Mouse (Mus musculus) lung, postnatal 0 days (tissue): Measurements from ENCODE around the gene Bpifb9b. TPM values are rescaled to one million over a fixed set of nuclear protein-coding genes. Genes with fewer than 3 reads are reported as not detected.
"Not testable (repeated sequence)": the region's sequence is repeated elsewhere in the genome, so short reads cannot be mapped to it uniquely, and the experiment has no call there.

Source experiments
- ATAC-seq: fragments of 200-750 bp; cut with Nextera tagmentation; 2 replicates; pipeline ENCODE4 v1.8.0; 2017; ENCODE audit warnings: moderate library complexity
- DNase-seq: peaks from one replicate; pipeline ENCODE4 v3.0.0-alpha.2; 2016; ENCODE audit warnings: low spot score
- H3K27ac ChIP-seq: fragments of 300-500 bp; sonication (generic); 2 replicates; pipeline ENCODE4 v1.5.1; 2014; ENCODE audit warnings: antibody characterized with exemption, mild to moderate bottlenecking, low read length, mixed read lengths
- H3K27me3 ChIP-seq: fragments of 300-500 bp; sonication (generic); replicated peaks from 2 replicates; pipeline ENCODE4 v1.6.1; 2014; ENCODE audit warnings: low read length, mixed read lengths; ENCODE audit not compliant: insufficient read depth
- H3K36me3 ChIP-seq: fragments of 300-500 bp; sonication (generic); 2 replicates; pipeline ENCODE4 v1.6.1; 2014; ENCODE audit warnings: low read length, mixed read lengths; ENCODE audit not compliant: insufficient read depth
- H3K4me1 ChIP-seq: fragments of 300-500 bp; sonication (generic); 2 replicates; pipeline ENCODE4 v1.6.1; 2014; ENCODE audit warnings: antibody characterized with exemption, low read depth, low read length, mixed read lengths; ENCODE audit not compliant: insufficient read depth
- H3K4me2 ChIP-seq: fragments of 300-500 bp; sonication (generic); replicated peaks from 2 replicates; pipeline ENCODE4 v1.6.1; 2014; ENCODE audit warnings: low read depth, mild to moderate bottlenecking, low read length, moderate library complexity, mixed read lengths
- H3K4me3 ChIP-seq: fragments of 300-500 bp; sonication (generic); 2 replicates; pipeline ENCODE4 v1.5.1; 2014; ENCODE audit warnings: low read depth, low read length
- H3K9ac ChIP-seq: fragments of 300-500 bp; sonication (generic); replicated peaks from 2 replicates; pipeline ENCODE4 v1.6.1; 2014; ENCODE audit warnings: low read depth, mild to moderate bottlenecking
- H3K9me3 ChIP-seq: fragments of 300-500 bp; sonication (generic); 2 replicates; pipeline ENCODE4 v1.6.1; 2016; ENCODE audit warnings: low read length, mixed read lengths
- CTCF ChIP-seq: IDR thresholded peaks from 2 replicates; pipeline ENCODE4 v1.5.1; 2016; ENCODE audit warnings: antibody characterized with exemption, mild to moderate bottlenecking
- EP300 ChIP-seq: IDR thresholded peaks from 2 replicates; pipeline ENCODE4 v1.6.1; 2016; ENCODE audit warnings: antibody characterized with exemption, mild to moderate bottlenecking, control low read depth
- WGBS: fragments of 180-500 bp; shearing (Covaris S2); extraction: QIAGEN DNeasy Blood & Tissue Kit; methylation state at CpG from one replicate; pipeline ENCODE4 v1.1.7; 2014; 5-methylcytosine and 5-hydroxymethylcytosine counted together
- polyA plus RNA-seq: library from polyadenylated mRNA; unstranded; fragments of >200 nt; fragmentation: Nextera tagmentation; extraction: Ambion mirVana; gene quantifications from 2 replicates; pipeline ENCODE4 v1.2.1, GENCODE M21; 2015

Gene Bpifb9b
- polyA plus RNA-seq: not detected in 2 replicates

- WGBS: 76% methylated on average over 4 of the region's 4 CpGs
- H3K27ac ChIP-seq, H3K27me3 ChIP-seq, DNase-seq, H3K4me1 ChIP-seq, H3K9ac ChIP-seq, H3K36me3 ChIP-seq, H3K9me3 ChIP-seq, ATAC-seq, H3K4me2 ChIP-seq, H3K4me3 ChIP-seq: not testable (repeated sequence)
Measured at GRCm38 (mm10) chr2:154306927-154307326, at the start of gene Bpifb9b. Bpifb9b (plus strand) TSS chr2:154307227.

GRCm38 (mm10) chr2:154257554-154257953, 49.5 kb upstream of the Bpifb9b start, which contains the start of gene Bpifb9a:
Bpifb9a (plus strand) TSS chr2:154257854.
- not testable (repeated sequence) for H3K4me3 ChIP-seq, H3K27me3 ChIP-seq, DNase-seq, H3K36me3 ChIP-seq, ATAC-seq, H3K4me1 ChIP-seq, H3K4me2 ChIP-seq, H3K9ac ChIP-seq, H3K27ac ChIP-seq, H3K9me3 ChIP-seq
- 68% methylated on average over 5 of the region's 5 CpGs for WGBS

GRCm38 (mm10) chr2:154264397-154264796, 42.6 kb upstream of the Bpifb9b start:
- not testable (repeated sequence) for DNase-seq, H3K4me2 ChIP-seq, H3K4me1 ChIP-seq, H3K9ac ChIP-seq, H3K9me3 ChIP-seq, H3K27ac ChIP-seq, H3K27me3 ChIP-seq, H3K4me3 ChIP-seq, H3K36me3 ChIP-seq
- ATAC-seq: 0 out of 2 replicates have a peak, but pooled peaks have one; percentile 23
- WGBS: 80% methylated on average over 3 of the region's 3 CpGs

- ATAC-seq, H3K27me3 ChIP-seq, H3K36me3 ChIP-seq, DNase-seq, H3K4me1 ChIP-seq, H3K9me3 ChIP-seq, H3K27ac ChIP-seq, H3K4me3 ChIP-seq, H3K9ac ChIP-seq, H3K4me2 ChIP-seq: not testable (repeated sequence)
- WGBS: 86% methylated on average over 3 of the region's 3 CpGs
Measured at GRCm38 (mm10) chr2:154291866-154292265, 15.2 kb upstream of the Bpifb9b start.

GRCm38 (mm10) chr2:154292833-154293232, 14.2 kb upstream of the Bpifb9b start:
- Histone ChIP-seq H3K9ac (no peak overlapping the region), H3K4me2 (no peak overlapping the region), H3K36me3 (no peaks in the 10 kb centered on the region), H3K4me1 (no peaks in the 10 kb centered on the region), H3K27ac (no peak overlapping the region), H3K27me3 (no peaks in the 10 kb centered on the region), H3K4me3 (no peak overlapping the region), H3K9me3 (no peaks in the 10 kb centered on the region)
- ATAC-seq (no peak), DNase-seq (no peak)
- 91% methylated on average over 1 of the region's 1 CpGs for WGBS
- TF ChIP-seq EP300: no peak
- peak; percentile 43 for TF ChIP-seq CTCF

GRCm38 (mm10) chr2:154294746-154295145, 12.3 kb upstream of the Bpifb9b start:
- H3K4me3 ChIP-seq, ATAC-seq: not testable (repeated sequence)

GRCm38 (mm10) chr2:154300496-154300895, 6.5 kb upstream of the Bpifb9b start:
- no peak overlapping the region for H3K27ac ChIP-seq
- no peak overlapping the region for H3K4me3 ChIP-seq
- ATAC-seq (peak; percentile 60), DNase-seq (peak; percentile 76)
- TF ChIP-seq CTCF (peak; percentile 92), EP300 (no peak)
- 14% methylated on average over 1 of the region's 1 CpGs for WGBS
- no peaks in the 10 kb centered on the region for H3K36me3 ChIP-seq
- H3K9ac ChIP-seq: no peak overlapping the region
- no peaks in the 10 kb centered on the region for H3K9me3 ChIP-seq
- no peaks in the 10 kb centered on the region for H3K27me3 ChIP-seq
- no peaks in the 10 kb centered on the region for H3K4me1 ChIP-seq
- H3K4me2 ChIP-seq: no peak overlapping the region

More at GRCm38 (mm10) chr2:154294746-154295145, 12.3 kb upstream of the Bpifb9b start:
- TF ChIP-seq CTCF: peak; percentile 68
- H3K36me3 ChIP-seq, H3K27me3 ChIP-seq, H3K4me1 ChIP-seq, H3K4me2 ChIP-seq, H3K9ac ChIP-seq, H3K9me3 ChIP-seq, H3K27ac ChIP-seq: not testable (repeated sequence)
- 3% methylated on average over 10 of the region's 10 CpGs for WGBS
- peak; percentile 41 for DNase-seq
